Mouse (Mus musculus) heart, embryonic 10.5 days (tissue): ENCODE measurements at regions not wholly inside any gene's neighbourhood (a gene's known extent, or its start where the extent isn't known, plus 50 kb on each side); places are given as distances from the start of the nearest gene placed in this dataset.
"Not testable (repeated sequence)": the region's sequence is repeated elsewhere in the genome, so short reads cannot be mapped to it uniquely, and the experiment has no call there.

ENCODE experiments used
- DNase-seq: peaks from one replicate; pipeline ENCODE4 v3.0.0-alpha.2; 2017; ENCODE audit warnings: low spot score
- H3K27ac ChIP-seq: fragments of 300-500 bp; sonication (generic); 2 replicates; pipeline ENCODE4 v1.5.1; 2016; ENCODE audit warnings: mild to moderate bottlenecking
- H3K27me3 ChIP-seq: fragments of 300-500 bp; sonication (generic); 2 replicates; pipeline ENCODE4 v1.6.1; 2016; ENCODE audit warnings: mild to moderate bottlenecking; ENCODE audit not compliant: poor library complexity, insufficient read depth, severe bottlenecking
- H3K36me3 ChIP-seq: fragments of 300-500 bp; sonication (generic); 2 replicates; pipeline ENCODE4 v1.6.1; 2016; ENCODE audit warnings: mild to moderate bottlenecking, moderate library complexity
- H3K4me1 ChIP-seq: fragments of 300-500 bp; sonication (generic); 2 replicates; pipeline ENCODE4 v1.6.1; 2016; ENCODE audit warnings: mild to moderate bottlenecking
- H3K4me3 ChIP-seq: fragments of 300-500 bp; sonication (generic); 2 replicates; pipeline ENCODE4 v1.5.1; 2016; ENCODE audit warnings: mild to moderate bottlenecking, moderate library complexity
- H3K9me3 ChIP-seq: fragments of 300-500 bp; sonication (generic); 2 replicates; pipeline ENCODE4 v1.6.1; 2016; ENCODE audit warnings: mild to moderate bottlenecking, moderate library complexity
- WGBS: fragments of 180-500 bp; shearing (Covaris S2); methylation state at CpG from one replicate; pipeline ENCODE4 v1.1.7; 2016; 5-methylcytosine and 5-hydroxymethylcytosine counted together

DNA sequence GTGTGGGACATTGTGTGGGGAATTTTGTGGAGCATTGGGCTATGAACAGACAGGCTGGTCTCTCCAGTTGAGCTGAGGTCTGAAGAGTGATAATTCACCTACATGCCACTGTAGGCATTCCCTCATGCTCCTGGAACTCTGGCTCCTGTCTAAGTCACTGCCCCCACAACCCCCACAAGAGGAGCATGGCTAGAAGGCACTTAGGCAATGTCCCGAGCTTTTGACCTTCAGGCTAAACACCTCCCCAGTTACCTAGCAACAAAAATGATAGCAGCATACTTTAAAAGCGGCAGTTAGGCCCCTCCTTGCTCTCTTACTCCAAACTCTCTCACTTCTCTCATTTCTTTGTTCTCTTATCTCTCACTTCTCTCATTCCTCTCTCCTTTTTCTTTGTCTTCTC, 620.7 kb upstream of the Gprin3 start:
- 0 out of 2 replicates have a peak, but pooled peaks cover 3% of the 10 kb centered on the region for H3K9me3 ChIP-seq
- 29% methylated on average over 2 of the region's 2 CpGs for WGBS
- no peaks in the 10 kb centered on the region for H3K27me3 ChIP-seq
- no peaks in the 10 kb centered on the region for H3K4me1 ChIP-seq
- H3K27ac ChIP-seq = no peak overlapping the region
- no peaks in the 10 kb centered on the region for H3K36me3 ChIP-seq
- peak; percentile 76 for DNase-seq
- H3K4me3 ChIP-seq = no peak overlapping the region

DNA sequence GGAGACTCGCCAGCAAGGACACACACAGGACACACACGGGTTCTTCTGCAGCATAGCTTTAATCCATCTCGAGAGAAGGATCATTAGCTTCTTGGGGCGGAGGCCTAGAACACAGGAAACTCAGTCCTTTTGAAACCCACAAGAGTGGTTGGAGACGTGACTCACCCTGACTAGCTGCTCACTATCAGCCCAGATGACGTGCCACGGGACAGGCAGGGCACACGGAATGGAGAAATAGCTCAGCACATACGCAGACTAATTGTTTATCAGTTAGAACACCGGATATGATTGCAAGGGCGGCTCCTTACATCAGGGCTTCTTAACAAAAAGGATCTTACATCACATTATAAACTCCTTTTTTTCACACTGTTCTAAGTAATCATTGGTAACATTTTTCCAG, 619.4 kb upstream of the Gprin3 start:
- DNase-seq, H3K4me3 ChIP-seq, H3K9me3 ChIP-seq, H3K27me3 ChIP-seq, H3K4me1 ChIP-seq, H3K27ac ChIP-seq, H3K36me3 ChIP-seq: not testable (repeated sequence)
- WGBS = 82% methylated on average over 11 of the region's 11 CpGs

DNA sequence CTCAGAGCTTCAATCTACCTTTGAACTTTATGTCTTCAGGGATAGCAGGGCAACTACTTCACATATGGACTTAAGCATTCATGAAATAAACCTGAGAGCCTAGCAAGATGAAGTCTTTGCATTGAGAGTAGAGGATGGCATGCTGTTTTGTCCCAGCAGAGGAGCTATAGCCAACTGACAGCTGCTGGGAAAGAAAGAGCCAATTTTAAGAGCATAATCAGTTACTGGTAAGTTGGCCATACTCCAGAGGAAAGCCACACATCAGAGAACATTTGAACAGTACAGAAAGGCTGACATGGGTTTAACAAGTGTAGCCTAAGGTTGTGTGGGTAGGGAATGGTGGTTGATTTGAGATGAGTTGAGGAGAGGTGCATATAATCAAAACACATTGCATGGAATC, 618.7 kb upstream of the Gprin3 start:
- Histone ChIP-seq H3K9me3 (peaks cover 3% of the 10 kb centered on the region; the same call in 1 of the 2 replicates), H3K4me3 (no peak overlapping the region), H3K4me1 (no peaks in the 10 kb centered on the region), H3K27me3 (no peaks in the 10 kb centered on the region), H3K36me3 (no peaks in the 10 kb centered on the region), H3K27ac (no peak overlapping the region)
- no peak for DNase-seq
